12 mouse cellular contexts compared by ENCODE assay signal in genomic region chr5:129256136-129256535, GRCm38 (mm10).
DNase-seq lines count a peak whose midpoint lies in the region; ATAC-seq and TF ChIP-seq lines count a peak whose summit lies in the region.
"Had no signal": no experiment of that assay in that cellular context is flagged by ENCODE, and none has a peak within 500 bp of the region (broad histone marks: within the 10 kb centered on the region; RNA-seq: fewer than 3 reads in every experiment).

No protein-coding gene starts in this region.

- H3K36me3 ChIP-seq in intestine, postnatal 0 days (ENCODE audit: control insufficient read depth, insufficient read depth), result no peaks in the 10 kb centered on the region
- H3K36me3 ChIP-seq in intestine, embryonic 16.5 days (ENCODE audit: control insufficient read depth, insufficient read depth, low read length), result no peaks in the 10 kb centered on the region
- H3K36me3 ChIP-seq: embryonic facial prominence, embryonic 12.5 days; forebrain, embryonic 15.5 days; neural tube, embryonic 12.5 days had no signal

- no peaks in the 10 kb centered on the region for H3K4me1 ChIP-seq in intestine, postnatal 0 days (replicated peaks; ENCODE audit: control insufficient read depth, insufficient read depth, low read length)
- no peaks in the 10 kb centered on the region for H3K4me1 ChIP-seq in intestine, embryonic 16.5 days (ENCODE audit: control insufficient read depth, insufficient read depth, low read length)
- peaks cover 5% of the 10 kb centered on the region for H3K4me1 ChIP-seq in lung, adult 2 months (ENCODE audit: control insufficient read depth, insufficient read depth, low read length)
- H3K4me1 ChIP-seq: embryonic facial prominence, embryonic 12.5 days; forebrain, embryonic 15.5 days; neural tube, embryonic 12.5 days had no signal

- H3K27ac ChIP-seq in intestine, postnatal 0 days (ENCODE audit: low read depth, low read length), result no peak overlapping the region
- H3K27ac ChIP-seq in intestine, embryonic 16.5 days (ENCODE audit: low read length), result no peak overlapping the region
- H3K27ac ChIP-seq: embryonic facial prominence, embryonic 12.5 days; forebrain, embryonic 15.5 days; neural tube, embryonic 12.5 days had no signal

- no peak overlapping the region for H3K4me2 ChIP-seq in intestine, postnatal 0 days (replicated peaks; ENCODE audit: low read depth)
- no peak overlapping the region for H3K4me2 ChIP-seq in intestine, embryonic 16.5 days (ENCODE audit: low read depth, low read length)
- H3K4me2 ChIP-seq: embryonic facial prominence, embryonic 12.5 days; forebrain, embryonic 15.5 days; neural tube, embryonic 12.5 days had no signal

- TF ChIP-seq CTCF in intestine, postnatal 0 days (IDR thresholded peaks at IDR 0.05; ENCODE audit: low read depth), result peak; percentile 15; the same call in 1 of the 2 replicates
- TF ChIP-seq CTCF in lung, adult 2 months (IDR thresholded peaks at IDR 0.05; ENCODE audit: insufficient read depth, low read length), result peak; percentile 51; the same call in 1 of the 2 replicates

- 75% methylated on average over 9 of the region's 9 CpGs for WGBS in intestine, postnatal 0 days
- WGBS in intestine, embryonic 16.5 days, result 70% methylated on average over 9 of the region's 9 CpGs
- 61% methylated on average over 9 of the region's 9 CpGs for WGBS in lung, adult 2 months

- H3K9me3 ChIP-seq in intestine, postnatal 0 days (ENCODE audit: control insufficient read depth), result no peaks in the 10 kb centered on the region
- no peaks in the 10 kb centered on the region for H3K9me3 ChIP-seq in intestine, embryonic 16.5 days (ENCODE audit: control insufficient read depth, low read length)
- H3K9me3 ChIP-seq: forebrain, embryonic 15.5 days had no signal

- no peak for ATAC-seq in intestine, postnatal 0 days
- ATAC-seq in intestine, embryonic 16.5 days, result no peak
- ATAC-seq: forebrain, embryonic 15.5 days had no signal

- no peak for TF ChIP-seq POLR2A in lung, adult 2 months (IDR thresholded peaks at IDR 0.05; ENCODE audit: borderline replicate concordance, extremely low read depth, low read depth, low read length)

- no peak overlapping the region for H3K4me3 ChIP-seq in intestine, postnatal 0 days (ENCODE audit: low read depth, low read length)
- no peak overlapping the region for H3K4me3 ChIP-seq in intestine, embryonic 16.5 days (ENCODE audit: low read length)
- no peak overlapping the region for H3K4me3 ChIP-seq in lung, adult 2 months (replicated peaks; ENCODE audit: extremely low read depth, low read depth, low read length)
- H3K4me3 ChIP-seq: embryonic facial prominence, embryonic 12.5 days; forebrain, embryonic 15.5 days; neural tube, embryonic 12.5 days had no signal

- H3K9ac ChIP-seq in intestine, postnatal 0 days (ENCODE audit: low read depth, low read length), result no peak overlapping the region
- H3K9ac ChIP-seq in intestine, embryonic 16.5 days (ENCODE audit: low read depth, low read length), result no peak overlapping the region
- H3K9ac ChIP-seq: embryonic facial prominence, embryonic 12.5 days; forebrain, embryonic 15.5 days; neural tube, embryonic 12.5 days had no signal

- DNase-seq in lung, adult 2 months, result no peak
- no peak for DNase-seq in lung, adult 18-20 months
- DNase-seq in cerebellum, adult 11 months, result peak; percentile 78
- peak; percentile 79 to 84 for DNase-seq in cerebellum, postnatal 25 days
- DNase-seq in spleen, postnatal 4 days (ENCODE audit: low spot score in 2 of 2), result no peak
- no peak for DNase-seq in lung, postnatal 4 days
- DNase-seq: heart, postnatal 4 days had no signal

- no peaks in the 10 kb centered on the region for H3K27me3 ChIP-seq in intestine, postnatal 0 days (replicated peaks; ENCODE audit: control insufficient read depth, insufficient read depth, low read length)
- no peaks in the 10 kb centered on the region for H3K27me3 ChIP-seq in intestine, embryonic 16.5 days (replicated peaks; ENCODE audit: control insufficient read depth, insufficient read depth, low read length)
- H3K27me3 ChIP-seq: embryonic facial prominence, embryonic 12.5 days; forebrain, embryonic 15.5 days; neural tube, embryonic 12.5 days had no signal

Comparison
In these comparisons a context has a peak if more than half of its experiments do, and no peak if none do; other contexts are left out.
1. DNase-seq: peak in cerebellum, adult 11 months (single experiment) and cerebellum, postnatal 25 days (2 of 2); none in lung, adult 2 months (single experiment), lung, adult 18-20 months (0 of 2), spleen, postnatal 4 days (0 of 2) and lung, postnatal 4 days (0 of 2).